Mouse (Mus musculus) left cerebral cortex, adult 9 months (tissue): ENCODE results near the gene Gm17387.

ENCODE experiments used
- DNase-seq, 2 experiments: peaks; one replicate each; pipeline ENCODE4 v3.0.0; 2022; ENCODE audit warnings: low spot score in 2 of 2

The Gm17387 gene

GRCm38 (mm10) chr7:141028831-141029230 lies at the start of gene Gm17387:
Gm17387 (plus strand) TSS chr7:141029131.
- DNase-seq = no peak

- no peak for DNase-seq
Measured at GRCm38 (mm10) chr7:140981704-140982103, 47.2 kb upstream of the Gm17387 start.

DNA sequence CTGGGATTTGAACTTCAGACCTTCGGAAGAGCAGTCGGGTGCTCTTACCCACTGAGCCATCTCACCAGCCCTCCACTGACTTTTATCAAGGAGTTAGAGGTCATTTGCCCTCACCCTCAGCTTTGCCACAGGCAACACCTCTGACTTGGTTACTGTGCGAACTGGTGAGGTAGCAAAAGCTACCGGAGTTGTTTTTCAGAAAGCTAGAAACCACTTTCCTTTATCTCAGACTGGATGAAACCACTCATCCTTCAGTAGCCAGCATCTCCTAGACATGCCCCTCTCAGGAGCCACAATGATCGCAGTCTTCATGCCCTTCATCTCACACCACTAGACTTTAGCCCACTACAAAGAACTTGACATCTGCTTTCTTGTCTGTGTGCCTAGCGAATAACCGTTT lies 46.0 kb upstream of the Gm17387 start:
- DNase-seq = no peak

- DNase-seq = peak in 1 of 2 experiments; percentile 57
Measured at GRCm38 (mm10) chr7:140987182-140988138, 41.5 kb upstream of the Gm17387 start.

- no peak for DNase-seq
Measured at GRCm38 (mm10) chr7:140989022-140989421, 39.9 kb upstream of the Gm17387 start.

DNA sequence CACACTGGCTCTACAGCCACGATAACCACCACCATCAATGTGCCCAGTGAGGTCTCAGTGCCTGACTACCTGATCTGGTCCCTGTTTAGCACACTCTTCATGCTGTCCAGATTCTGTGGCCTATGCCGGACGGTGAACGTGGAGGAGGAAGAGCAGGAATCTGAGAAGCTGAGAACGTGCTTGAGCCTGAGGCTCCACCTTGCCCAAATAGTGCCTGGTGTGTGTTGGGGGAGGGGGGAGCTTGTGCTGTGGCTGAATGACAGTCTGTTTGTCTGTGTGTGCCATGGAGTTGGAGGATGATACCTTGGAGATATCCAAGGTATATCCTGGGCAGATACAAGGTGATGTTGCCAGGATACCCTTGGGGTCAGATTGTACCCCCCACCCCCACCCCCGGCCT lies 38.7 kb upstream of the Gm17387 start:
- no peak for DNase-seq

DNA sequence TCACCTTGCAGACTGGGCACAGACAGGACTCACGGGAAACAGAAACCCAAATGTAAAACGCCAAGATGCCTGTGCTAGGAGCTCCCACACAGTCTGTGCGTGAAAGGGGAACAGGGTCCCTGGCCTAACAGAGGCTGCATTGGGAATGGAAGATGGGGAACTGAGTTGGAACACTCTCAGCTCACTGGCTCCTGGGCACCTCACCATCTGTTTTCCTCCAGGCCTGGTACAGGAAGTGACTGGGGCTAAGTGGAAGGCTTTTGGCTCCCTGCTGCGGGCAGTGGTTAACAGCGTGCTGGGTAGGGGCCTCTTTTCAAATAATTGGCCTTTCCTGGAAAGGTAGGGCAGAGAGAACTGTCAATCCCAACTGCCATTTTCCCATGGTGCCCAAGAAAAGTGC lies 38.3 kb upstream of the Gm17387 start:
- DNase-seq = no peak

DNA sequence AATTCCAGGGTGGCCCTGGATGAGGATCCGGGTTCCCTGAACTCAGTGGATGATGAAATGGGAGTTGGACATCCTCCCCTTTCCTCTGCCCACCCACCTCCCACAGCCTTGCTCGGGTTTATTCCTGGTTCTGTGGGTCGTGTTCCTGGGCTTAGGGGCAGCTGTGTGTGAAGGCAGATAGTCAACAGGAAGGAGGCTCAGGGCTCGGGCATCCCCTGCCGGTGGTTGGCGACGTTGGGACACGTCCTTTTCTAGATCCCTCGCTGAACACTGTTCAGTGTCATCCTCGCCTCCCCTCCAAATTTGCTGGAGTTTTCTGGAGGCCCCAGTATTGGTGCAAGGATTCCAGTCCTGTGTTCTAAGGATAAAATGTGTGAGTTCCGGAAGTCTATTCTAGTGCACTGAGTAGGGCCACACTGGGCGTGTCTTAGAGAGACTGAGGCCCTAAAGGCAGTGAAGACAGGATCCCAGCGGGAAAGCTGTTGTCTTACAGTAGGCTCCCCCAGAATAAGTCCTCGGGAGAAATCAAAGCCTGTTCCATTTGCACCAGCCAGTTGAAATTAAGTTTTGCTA lies 37.7 kb upstream of the Gm17387 start:
- DNase-seq = no peak

GRCm38 (mm10) chr7:140997817-140998216 lies 31.1 kb upstream of the Gm17387 start:
- DNase-seq = no peak

- no peak for DNase-seq
Measured at GRCm38 (mm10) chr7:140998853-140999700, 29.9 kb upstream of the Gm17387 start.

DNA sequence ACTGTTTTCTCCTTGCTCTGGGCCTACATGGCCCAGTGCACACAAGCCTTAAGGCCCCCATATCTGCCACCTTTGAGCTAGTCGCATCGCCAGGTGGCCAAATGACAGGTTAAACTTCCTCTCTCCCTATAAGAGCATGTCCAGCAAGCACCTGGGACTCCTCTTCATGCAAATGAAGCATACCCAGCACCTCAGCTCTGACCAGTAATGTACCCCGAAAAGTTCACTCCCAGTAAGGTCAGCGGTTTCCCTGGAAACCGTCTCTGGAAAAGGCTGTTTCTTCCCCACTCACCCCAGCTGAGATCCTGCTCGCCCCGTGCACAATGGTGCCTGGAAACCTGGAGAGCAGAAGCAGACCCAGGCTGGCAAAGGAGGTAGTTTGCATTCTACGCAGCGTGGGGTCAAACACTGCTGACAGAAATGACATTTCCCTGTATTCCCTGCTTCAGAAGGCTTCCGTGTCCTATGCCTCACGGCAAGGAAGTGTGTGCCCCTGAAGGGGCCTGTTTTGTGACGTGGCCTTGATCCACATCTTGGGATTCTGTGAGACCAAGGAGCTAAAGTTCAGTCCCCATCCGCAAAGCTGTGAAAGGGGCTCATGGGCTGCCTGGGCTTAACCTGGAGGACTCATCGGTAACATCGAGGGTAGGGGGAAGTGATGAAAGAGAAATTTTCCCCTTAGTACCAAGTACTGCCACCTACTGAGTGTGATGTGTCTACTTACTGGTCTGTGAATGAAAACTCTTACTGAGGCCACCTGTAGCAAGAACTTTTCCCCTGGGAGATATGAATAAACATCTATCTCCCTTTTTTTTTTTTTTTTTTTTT lies 27.8 kb upstream of the Gm17387 start:
- DNase-seq = no peak

GRCm38 (mm10) chr7:141003248-141004010 lies 25.5 kb upstream of the Gm17387 start:
- DNase-seq = no peak

DNA sequence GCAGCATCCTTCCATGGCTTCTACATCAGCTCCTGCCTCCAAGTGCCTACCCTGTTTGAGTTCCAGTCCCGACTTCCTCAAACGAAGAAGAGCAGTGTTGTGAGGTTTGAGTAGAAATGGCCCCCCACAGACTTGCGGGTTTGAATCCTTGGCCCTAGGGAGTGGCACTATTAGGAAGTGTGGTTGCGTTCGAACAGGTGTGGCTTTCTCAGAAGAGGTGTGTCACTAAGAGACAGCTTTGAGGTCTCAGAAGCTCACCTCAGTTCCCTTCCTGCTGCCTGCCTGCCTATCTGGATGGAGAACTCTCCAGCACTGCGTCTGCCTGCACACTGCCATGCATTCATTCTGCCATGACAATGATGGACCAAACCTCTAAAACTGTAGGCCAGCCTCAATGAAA lies 22.5 kb upstream of the Gm17387 start:
- DNase-seq = no peak

DNA sequence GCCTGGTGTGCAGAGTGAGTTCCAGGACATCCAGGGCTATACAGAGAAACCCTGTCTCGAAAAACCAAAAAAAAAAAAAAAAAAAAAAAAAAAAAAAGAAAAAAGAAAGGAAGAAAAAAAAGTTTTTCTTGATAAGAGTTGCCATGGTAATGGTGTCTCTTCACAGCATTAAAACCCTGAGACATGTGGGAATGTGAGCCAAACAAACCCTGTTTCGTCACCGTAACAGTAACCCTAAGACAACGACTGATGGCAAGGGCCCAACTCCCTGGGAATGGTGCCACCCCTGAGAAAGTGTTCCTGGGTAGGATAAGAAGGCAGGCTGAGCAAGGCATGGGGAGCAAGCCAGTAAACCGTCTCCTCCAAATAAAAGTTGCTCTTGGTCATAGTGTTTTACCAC lies 22.0 kb upstream of the Gm17387 start:
- DNase-seq = peak in 1 of 2 experiments; percentile 28

DNA sequence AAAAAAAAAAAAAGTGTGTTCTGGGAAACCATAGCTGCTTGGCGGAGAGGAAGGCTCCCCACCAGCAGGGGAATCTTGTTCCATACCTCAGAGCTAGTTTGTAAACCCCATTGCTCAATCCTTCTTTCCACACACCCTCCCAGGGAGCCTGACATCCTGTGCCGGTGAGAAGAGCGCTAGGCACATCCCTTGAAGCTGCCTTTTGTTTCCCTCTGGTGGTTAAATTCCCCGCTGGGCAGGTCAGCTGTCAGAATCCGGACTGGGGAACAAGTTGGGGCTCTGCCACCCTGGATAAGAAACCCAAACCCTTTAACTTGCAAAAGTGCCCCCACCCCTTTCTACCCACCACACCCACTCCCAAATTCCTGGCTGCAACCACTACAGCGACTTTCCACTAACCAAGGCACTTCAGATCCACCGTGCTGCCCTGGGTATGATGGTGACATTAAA lies 20.6 kb upstream of the Gm17387 start:
- DNase-seq = no peak

DNA sequence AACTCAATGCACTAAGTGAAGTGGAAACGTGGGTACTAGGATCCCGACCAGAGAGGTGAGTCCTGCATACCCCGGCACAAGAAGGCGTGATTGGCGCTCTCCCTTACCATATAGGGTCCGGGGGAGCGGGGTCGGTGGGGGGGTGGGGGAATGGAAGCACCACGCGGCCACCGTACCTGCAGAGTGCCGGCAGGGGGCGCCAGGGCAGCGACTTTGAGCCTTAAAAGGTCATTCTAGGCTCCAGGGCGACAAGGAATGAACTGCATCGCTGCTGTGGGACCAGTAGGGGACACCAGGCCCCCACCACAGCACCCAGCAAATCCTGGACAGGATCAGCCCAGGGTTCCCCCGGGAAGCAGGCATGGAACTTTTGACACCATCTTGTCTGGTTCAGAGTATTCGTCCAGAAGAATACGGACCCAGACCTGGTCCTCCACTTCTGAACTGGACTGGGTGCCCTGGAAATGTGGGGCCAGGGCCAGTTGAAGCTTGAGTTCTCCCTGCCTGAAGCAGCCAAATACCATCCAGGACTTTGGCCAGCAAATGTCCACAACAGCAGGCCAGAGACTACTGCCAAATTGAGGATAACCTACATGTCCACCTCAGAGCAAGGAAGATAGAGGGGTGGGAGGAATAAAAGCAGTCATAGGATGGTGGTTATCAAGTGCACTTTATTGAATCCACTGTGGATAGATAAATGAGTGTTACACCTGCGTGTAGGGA lies 19.8 kb upstream of the Gm17387 start:
- peak in 1 of 2 experiments; percentile 60 for DNase-seq

GRCm38 (mm10) chr7:141009665-141010064 lies 19.3 kb upstream of the Gm17387 start:
- DNase-seq = no peak

GRCm38 (mm10) chr7:141010593-141010992 lies 18.3 kb upstream of the Gm17387 start, which contains the start of gene Ifitm3:
Ifitm3 (minus strand) TSS chr7:141010770.
- DNase-seq = no peak

- no peak for DNase-seq
Measured at GRCm38 (mm10) chr7:141011238-141011770, 17.6 kb upstream of the Gm17387 start.
